Mouse (Mus musculus): Measurements from ENCODE around the gene Kcnb1.

- TF ChIP-seq TAL1 (IDR thresholded peaks at IDR 0.05; ENCODE audit: low read length) (no peak), GATA1 (IDR thresholded peaks at IDR 0.05; ENCODE audit: low read length) (no peak)
Measured at GRCm38 (mm10) chr2:167077199-167077962, 112.6 kb downstream of the Kcnb1 start.

All from erythroblast, embryonic 14.5 days (primary cell).